ENCODE assay signal across 19 mouse cellular contexts in the genomic region with DNA sequence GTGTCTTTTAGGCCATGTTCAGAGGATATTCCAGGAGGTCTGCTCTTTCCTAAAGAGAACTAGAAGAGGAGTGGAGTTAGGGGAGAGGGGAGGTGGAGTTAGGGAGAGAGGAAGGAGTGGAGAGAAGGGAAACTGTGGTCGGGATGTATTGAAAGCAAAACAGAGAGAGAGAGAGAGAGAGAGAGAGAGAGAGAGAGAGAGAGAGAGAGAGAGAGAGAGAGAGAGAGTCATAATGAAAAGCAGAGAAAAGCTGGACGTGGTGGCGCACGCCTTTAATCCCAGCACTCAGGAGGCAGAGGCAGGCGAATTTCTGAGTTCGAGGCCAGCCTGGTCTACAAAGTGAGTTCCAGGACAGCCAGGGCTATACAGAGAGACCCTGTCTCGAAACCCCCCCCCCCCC. TPM values are rescaled to one million over a fixed set of nuclear protein-coding genes. Genes with fewer than 3 reads are reported as not detected.
DNase-seq lines count a peak whose midpoint lies in the region; ATAC-seq and TF ChIP-seq lines count a peak whose summit lies in the region.
"Not testable (repeated sequence)": the region's sequence is repeated elsewhere in the genome, so short reads cannot be mapped to it uniquely, and the experiment has no call there.
"Had no signal": no experiment of that assay in that cellular context is flagged by ENCODE, and none has a peak within 500 bp of the region (broad histone marks: within the 10 kb centered on the region; RNA-seq: fewer than 3 reads in every experiment).

No protein-coding gene starts in this region.

- not testable (repeated sequence) for H3K9me3 ChIP-seq in CH12.LX (replicated peaks; ENCODE audit: low read length); MEL (replicated peaks; ENCODE audit: insufficient read depth, low read length)

- H3K79me2 ChIP-seq in CH12.LX (replicated peaks; ENCODE audit: control insufficient read depth, extremely low read depth, insufficient read depth, poor library complexity, severe bottlenecking); MEL (ENCODE audit: control insufficient read depth, insufficient read depth, low read length, poor library complexity): not testable (repeated sequence)

- TF ChIP-seq CTCF in CH12.LX (conservative IDR thresholded peaks at IDR 0.05 in 1 of 2, IDR thresholded peaks at IDR 0.05 in 1 of 2; ENCODE audit: low read depth in 2 of 2, low read length in 2 of 2); MEL (IDR thresholded peaks at IDR 0.05 in 2 of 3, conservative IDR thresholded peaks at IDR 0.05 in 1 of 3; ENCODE audit: control insufficient read depth in 1 of 3, insufficient read depth in 1 of 3, low read depth in 2 of 3, low read length in 3 of 3, poor library complexity in 1 of 3, severe bottlenecking in 1 of 3); bone marrow, adult 2 months (IDR thresholded peaks at IDR 0.05; ENCODE audit: control insufficient read depth, insufficient read depth, low read length): not testable (repeated sequence)

- H3K4me2 ChIP-seq in CH12.LX (ENCODE audit: insufficient read depth, low read depth, poor library complexity, severe bottlenecking): peak overlapping the region; percentile 61

- in situ Hi-C loops in CH12.LX (cut with MboI; ENCODE audit: low pct_ligation_motif_present, low pct_unique_long_range_greater_than_20kb, low sequenced_read_pairs): loop anchor here (25.0 kb wide), 1 partner anchor 386 kb away; the partner anchor contains the start of gene Ddx52

- peak overlapping the region; percentile 10 to 49 (median 24) for H3K4me3 ChIP-seq in CH12.LX (replicated peaks in 1 of 3; ENCODE audit: low read depth in 2 of 3, low read length in 2 of 3, poor library complexity in 1 of 3)
- H3K4me3 ChIP-seq in MEL (ENCODE audit: control insufficient read depth in 1 of 2, insufficient read depth in 1 of 2, low read depth in 2 of 2, low read length in 2 of 2): peak overlapping the region; percentile 27 to 46; a peak in 2 of 4 replicates
- H3K4me3 ChIP-seq in bone marrow, adult 2 months (replicated peaks; ENCODE audit: control insufficient read depth, low read depth, low read length): not testable (repeated sequence)

- DNase-seq in CD4-positive helper T cell, adult 2 months (ENCODE audit: low read depth, low spot score): peak; percentile 24
- not testable (repeated sequence) for DNase-seq in CH12.LX (ENCODE audit: extremely low read depth); MEL (ENCODE audit: low read depth, low spot score)

- not testable (repeated sequence) for TF ChIP-seq RAD21 in CH12.LX (IDR thresholded peaks at IDR 0.05; ENCODE audit: low read depth, low read length); MEL (IDR thresholded peaks at IDR 0.05; ENCODE audit: low read depth, low read length)

- TF ChIP-seq EP300 in CH12.LX (IDR thresholded peaks at IDR 0.05; ENCODE audit: low read length): 0 out of 2 replicates have a peak, but pooled peaks have one; percentile 33
- TF ChIP-seq EP300 in MEL (IDR thresholded peaks at IDR 0.05; ENCODE audit: low read depth in 1 of 2, low read length in 2 of 2): not testable (repeated sequence)

- H3K4me1 ChIP-seq in CH12.LX (ENCODE audit: control insufficient read depth in 1 of 2, insufficient read depth in 2 of 2) (peaks cover 21 to 44% of the 10 kb centered on the region in 2 experiments), MEL (ENCODE audit: control insufficient read depth in 1 of 2, insufficient read depth in 2 of 2, low read length in 2 of 2) (peaks cover 8 to 18% of the 10 kb centered on the region in 2 experiments)
- H3K4me1 ChIP-seq in bone marrow, adult 2 months (ENCODE audit: control insufficient read depth, insufficient read depth, low read length): not testable (repeated sequence)

- not testable (repeated sequence) for H3K27me3 ChIP-seq in CH12.LX (replicated peaks); MEL (ENCODE audit: control insufficient read depth in 1 of 2, insufficient read depth in 2 of 2, low read length in 2 of 2)

- WGBS in bone marrow, adult 2 months: 66% methylated on average over 7 of the region's 7 CpGs

- dilution Hi-C loops in CH12.LX (cut with MboI; ENCODE audit: extremely low pct_ligation_motif_present, extremely low pct_unique_long_range_greater_than_20kb, low sequenced_read_pairs): not testable (repeated sequence)

- peak overlapping the region; percentile 37 for H3K9ac ChIP-seq in CH12.LX (ENCODE audit: insufficient read depth, low read depth)
- peak overlapping the region; percentile 50 for H3K9ac ChIP-seq in MEL (ENCODE audit: control insufficient read depth, low read depth, low read length, poor library complexity, severe bottlenecking)

- H3K36me3 ChIP-seq in CH12.LX (replicated peaks in 1 of 2; ENCODE audit: control insufficient read depth in 1 of 2, insufficient read depth in 1 of 2, low read length in 1 of 2): not testable (repeated sequence)
- H3K36me3 ChIP-seq in MEL (ENCODE audit: control insufficient read depth in 1 of 2, insufficient read depth in 2 of 2, low read length in 2 of 2): peaks cover 0 to 14% of the 10 kb centered on the region in 2 experiments; a peak in 2 of 4 replicates

- peak; percentile 23; the same call in 1 of the 2 replicates for ATAC-seq in granulocyte monocyte progenitor cell, adult 5-6 weeks (replicated peaks; ENCODE audit: poor library complexity, severe bottlenecking)

- H3K27ac ChIP-seq in CH12.LX (ENCODE audit: insufficient read depth, low read depth) (peak overlapping the region; percentile 92), MEL (ENCODE audit: control insufficient read depth, low read depth, low read length) (peak overlapping the region; percentile 88)
- peak overlapping the region; percentile 5; the same call in 1 of the 2 replicates for H3K27ac ChIP-seq in bone marrow, adult 2 months (ENCODE audit: control insufficient read depth, insufficient read depth, low read depth, low read length, poor library complexity)

- not testable (repeated sequence) for TF ChIP-seq POLR2A in CH12.LX (IDR thresholded peaks at IDR 0.05; ENCODE audit: low read depth, low read length); MEL (IDR thresholded peaks at IDR 0.05; ENCODE audit: control insufficient read depth in 1 of 2, insufficient read depth in 1 of 2, low read depth in 1 of 2, low read length in 2 of 2, poor library complexity in 1 of 2); bone marrow, adult 2 months (IDR thresholded peaks at IDR 0.05; ENCODE audit: borderline replicate concordance, control insufficient read depth, low read depth, low read length)

TF ChIP-seq in CH12.LX, 34 proteins besides CTCF, POLR2A, EP300 and RAD21:
- peak; percentile 68 for TF ChIP-seq JUND (conservative IDR thresholded peaks at IDR 0.05; ENCODE audit: low read depth, low read length)

TF ChIP-seq in MEL, 35 proteins besides CTCF, POLR2A, EP300 and RAD21:
- 0 out of 2 replicates have a peak, but pooled peaks have one; percentile 50 for TF ChIP-seq JUND (IDR thresholded peaks at IDR 0.05; ENCODE audit: low read depth, low read length)

RNA-seq across cellular contexts. Expression of gene Ccl5, which starts 20.7 kb away (rescaled TPM):
- total RNA-seq in CH12.LX (2012; rRNA removed) (0.68 TPM in 1 of 2 replicates, not detected in the other), CH12.LX (2014; rRNA removed) (0.60 TPM in 1 of 2 replicates, not detected in the other), MEL (2012; rRNA removed) (not detected in 2 replicates)
- polyA plus RNA-seq in CH12.LX (2012; ENCODE audit: insufficient read length, low read depth) (1.3 and 1.9 TPM in 2 replicates), MEL (2012; ENCODE audit: insufficient read depth in 1 of 2, insufficient read length in 2 of 2, low read depth in 1 of 2, low replicate concordance in 2 of 2, missing spikeins in 1 of 2) (under 1 TPM in 1 of 2 experiments, not detected in 1; 0.56 TPM)
- 7.6 and 22.7 TPM in 2 replicates for polyA plus RNA-seq in bone marrow, adult 2 months (2011; ENCODE audit: insufficient read depth, insufficient read length, low replicate concordance, missing spikeins)
- not detected in 2 replicates for total RNA-seq in granulocyte monocyte progenitor cell, adult 5-6 weeks (2014; fragmentation: Nextera tagmentation)
- 2.1 TPM in 1 of 2 replicates, not detected in the other for total RNA-seq in granulocyte monocyte progenitor cell, adult 5-6 weeks (2017)
- total RNA-seq: adrenal gland, postnatal 14 days; ES-E14 had no signal
- polyA plus RNA-seq: G1E had no signal

RNA-seq across cellular contexts. Expression of gene Ccl9, which starts 27.4 kb away (rescaled TPM):
- total RNA-seq in CH12.LX (2012; rRNA removed) (0.42 TPM in 1 of 2 replicates, not detected in the other), CH12.LX (2014; rRNA removed) (0.63 and 0.67 TPM in 2 replicates), MEL (2012; rRNA removed) (0.33 and 0.62 TPM in 2 replicates)
- polyA plus RNA-seq in CH12.LX (2012; ENCODE audit: insufficient read length, low read depth) (0.64 and 0.81 TPM in 2 replicates), MEL (2012; ENCODE audit: insufficient read depth in 1 of 2, insufficient read length in 2 of 2, low read depth in 1 of 2, low replicate concordance in 2 of 2, missing spikeins in 1 of 2) (1 to 10 TPM in 1 of 2 experiments, not detected in 1; 1.7 TPM)
- 8.0 and 17.0 TPM in 2 replicates for polyA plus RNA-seq in bone marrow, adult 2 months (2011; ENCODE audit: insufficient read depth, insufficient read length, low replicate concordance, missing spikeins)
- total RNA-seq in granulocyte monocyte progenitor cell, adult 5-6 weeks (2014; fragmentation: Nextera tagmentation): 189 and 190 TPM in 2 replicates
- 110 and 159 TPM in 2 replicates for total RNA-seq in granulocyte monocyte progenitor cell, adult 5-6 weeks (2017)
- polyA plus RNA-seq: CD4-positive, CD25-positive, alpha-beta regulatory T cell, adult 4 months had no signal

RNA-seq across cellular contexts. Expression of gene Heatr9, which starts 29.1 kb away (rescaled TPM):
- not detected in 2 replicates for total RNA-seq in CH12.LX (2012; rRNA removed)
- total RNA-seq in CH12.LX (2014; rRNA removed): not detected in 2 replicates
- not detected in 2 replicates for polyA plus RNA-seq in CH12.LX (2012; ENCODE audit: insufficient read length, low read depth)
- not detected in 2 replicates for total RNA-seq in MEL (2012; rRNA removed)
- polyA plus RNA-seq in MEL (2012; ENCODE audit: insufficient read depth in 1 of 2, insufficient read length in 2 of 2, low read depth in 1 of 2, low replicate concordance in 2 of 2, missing spikeins in 1 of 2): not detected
- polyA plus RNA-seq in bone marrow, adult 2 months (2011; ENCODE audit: insufficient read depth, insufficient read length, low replicate concordance, missing spikeins): not detected in 2 replicates
- not detected in 2 replicates for total RNA-seq in granulocyte monocyte progenitor cell, adult 5-6 weeks (2014; fragmentation: Nextera tagmentation)
- not detected in 2 replicates for total RNA-seq in granulocyte monocyte progenitor cell, adult 5-6 weeks (2017)
- total RNA-seq: adrenal gland, adult 2 months; adrenal gland, adult 8-10 months; adrenal gland, postnatal 10 days; adrenal gland, postnatal 14 days; adrenal gland, postnatal 25 days; adrenal gland, postnatal 36 days; adrenal gland, postnatal 4 days; ES-E14; G1E had no signal
- polyA plus RNA-seq: adrenal gland, adult 2 months; brain, embryonic 14.5 days; C2C12; cerebellum, adult 2 months; G1E; Patski had no signal

RNA-seq across cellular contexts. Expression of gene Ccl6, which starts 41.9 kb away (rescaled TPM):
- total RNA-seq in CH12.LX (2012; rRNA removed) (0.13 and 0.30 TPM in 2 replicates), CH12.LX (2014; rRNA removed) (1.2 and 1.8 TPM in 2 replicates), MEL (2012; rRNA removed) (not detected in 2 replicates)
- polyA plus RNA-seq in CH12.LX (2012; ENCODE audit: insufficient read length, low read depth) (0.93 and 1.3 TPM in 2 replicates), MEL (2012; ENCODE audit: insufficient read depth in 1 of 2, insufficient read length in 2 of 2, low read depth in 1 of 2, low replicate concordance in 2 of 2, missing spikeins in 1 of 2) (not detected)
- 88.2 and 218 TPM in 2 replicates for polyA plus RNA-seq in bone marrow, adult 2 months (2011; ENCODE audit: insufficient read depth, insufficient read length, low replicate concordance, missing spikeins)
- 8.8 and 13.4 TPM in 2 replicates for total RNA-seq in granulocyte monocyte progenitor cell, adult 5-6 weeks (2014; fragmentation: Nextera tagmentation)
- 16.9 and 19.6 TPM in 2 replicates for total RNA-seq in granulocyte monocyte progenitor cell, adult 5-6 weeks (2017)
- polyA plus RNA-seq: C2C12; CD4-positive, CD25-positive, alpha-beta regulatory T cell, adult 4 months; Patski had no signal

Comparison
In these comparisons a context has a peak if more than half of its experiments do, and no peak if none do; other contexts are left out.
1. H3K27ac ChIP-seq: peak in every context shown above with its lines; median percentile 92 in CH12.LX; 88 in MEL; 5 in bone marrow, adult 2 months.
2. RNA of gene Ccl9, which starts 27.4 kb away (total RNA-seq): 110 to 190 TPM in granulocyte monocyte progenitor cell, adult 5-6 weeks; 0.42 to 0.67 TPM in CH12.LX and 0.33 to 0.62 TPM in MEL; every median in the first group is over 10 times any median in the second.